Mouse (Mus musculus) cortical plate, adult 2 months (tissue): ENCODE measurements around the gene Sec14l2. TPM values are rescaled to one million over a fixed set of nuclear protein-coding genes. Genes with fewer than 3 reads are reported as not detected.
A peak's percentile ranks its signal among the peaks of the same experiment; 100 is the strongest.

Experiments
- H3K27ac ChIP-seq: fragments of 200-500 bp; 2 replicates; pipeline ENCODE4 v1.5.1; 2012; ENCODE audit warnings: low read length, control low read depth, inconsistent platforms; ENCODE audit not compliant: insufficient read depth
- H3K4me1 ChIP-seq: fragments of 200-500 bp; 2 replicates; pipeline ENCODE4 v1.6.1; 2011; ENCODE audit warnings: low read length; ENCODE audit not compliant: control insufficient read depth, insufficient read depth
- H3K4me3 ChIP-seq: fragments of 200-500 bp; 2 replicates; pipeline ENCODE4 v1.5.1; 2011; ENCODE audit warnings: mild to moderate bottlenecking, low read length, control low read depth; ENCODE audit not compliant: insufficient read depth
- CTCF ChIP-seq: fragments of 200-500 bp; IDR thresholded peaks from 2 replicates; pipeline ENCODE4 v1.5.1; 2011; ENCODE audit warnings: mild to moderate bottlenecking, control low read depth, low read length; ENCODE audit not compliant: insufficient read depth; ENCODE audit errors: extremely low read depth
- POLR2A ChIP-seq: fragments of 200-500 bp; IDR thresholded peaks from 2 replicates; pipeline ENCODE4 v1.6.1; 2011; ENCODE audit warnings: mild to moderate bottlenecking, low read length, control low read depth; ENCODE audit not compliant: insufficient read depth; ENCODE audit errors: extremely low read depth
- polyA plus RNA-seq: library from polyadenylated mRNA; depleted of rRNA; stranded (reverse); fragments of >200 nt; gene quantifications from 2 replicates; pipeline ENCODE4 v1.2.3, GENCODE M21; 2012; rRNA removed

Sec14l2 gene
- 40.1 and 42.9 TPM in 2 replicates for polyA plus RNA-seq

DNA sequence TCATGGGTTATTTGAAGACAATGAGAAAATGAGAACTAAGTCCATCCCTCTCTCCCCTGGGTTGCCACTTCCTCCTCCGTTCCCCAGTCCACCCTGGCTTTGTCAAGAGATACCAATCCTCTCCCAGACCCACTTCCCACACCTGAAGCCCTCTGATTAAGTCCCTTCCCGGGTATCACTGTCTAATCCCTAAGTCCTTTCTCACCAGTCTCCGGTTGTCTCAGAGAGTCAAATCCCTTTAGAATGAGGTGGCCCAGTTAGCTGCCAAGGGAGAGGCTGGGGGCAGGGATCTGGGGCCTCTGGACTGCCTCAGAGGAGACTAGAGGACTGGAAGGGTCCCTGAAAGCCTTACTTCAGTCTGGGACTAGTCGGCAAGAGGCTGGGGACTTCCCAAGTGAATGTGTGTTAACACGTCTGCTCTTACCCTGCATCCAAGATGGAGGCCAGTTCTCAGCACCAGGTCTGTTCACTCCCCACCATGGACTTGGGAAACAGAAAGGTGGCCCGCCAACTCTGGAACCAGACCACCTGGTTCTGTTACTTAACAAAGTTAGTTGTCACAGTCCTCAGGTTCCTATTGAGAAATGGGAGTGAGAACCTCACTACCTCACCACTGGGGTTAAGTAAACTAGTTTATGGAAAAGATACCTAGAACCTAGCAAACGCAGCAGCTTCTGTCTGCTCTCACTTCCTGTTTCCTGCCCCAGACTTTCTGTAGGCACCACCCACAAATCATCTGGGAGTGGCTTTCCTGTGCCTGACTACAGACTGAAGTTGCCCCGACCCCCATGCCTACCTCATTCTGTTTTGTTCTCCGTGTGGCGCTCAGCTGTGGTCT lies at the start of gene Sec14l2:
Sec14l2 (minus strand) TSS at position 674 of the 838 bp plus-strand sequence.
- no peak within 1 kb of the TSS for H3K27ac ChIP-seq
- no peak for TF ChIP-seq POLR2A
- TF ChIP-seq CTCF: no peak
- peaks cover 4% of the 10 kb centered on the region; the same call in 1 of the 2 replicates for H3K4me1 ChIP-seq
- no peak within 1 kb of the TSS for H3K4me3 ChIP-seq

DNA sequence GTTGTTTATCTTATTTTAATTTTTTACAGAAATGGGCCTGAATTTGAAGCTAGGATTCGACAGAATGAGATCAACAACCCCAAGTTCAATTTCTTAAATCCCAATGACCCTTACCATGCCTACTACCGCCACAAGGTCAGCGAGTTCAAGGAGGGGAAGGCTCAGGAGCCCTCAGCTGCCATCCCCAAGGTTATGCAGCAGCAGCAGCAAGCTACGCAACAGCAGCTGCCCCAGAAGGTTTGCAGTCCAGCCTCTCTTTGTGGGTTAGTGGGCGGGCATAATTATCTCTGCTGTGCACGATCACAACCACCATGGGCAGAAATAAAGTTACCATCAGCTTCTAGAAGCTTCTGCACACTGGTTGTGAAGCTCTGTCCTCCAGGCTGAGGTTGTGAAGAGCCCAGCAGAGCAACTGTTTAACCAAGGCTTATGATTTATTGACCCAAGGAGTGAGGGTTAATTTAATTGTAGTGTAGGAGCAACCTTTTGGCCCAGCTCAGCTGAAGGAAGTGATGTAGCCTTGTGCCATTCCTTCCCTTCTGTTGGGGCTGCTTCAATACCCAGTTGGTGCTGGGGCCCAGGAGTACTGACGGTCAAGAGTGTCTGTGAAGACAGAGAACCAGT lies 43.4 kb upstream of the Sec14l2 start:
- TF ChIP-seq POLR2A (no peak), CTCF (no peak)
- H3K4me3 ChIP-seq: no peak overlapping the region
- no peak overlapping the region for H3K27ac ChIP-seq
- H3K4me1 ChIP-seq: peaks cover 9% of the 10 kb centered on the region

DNA sequence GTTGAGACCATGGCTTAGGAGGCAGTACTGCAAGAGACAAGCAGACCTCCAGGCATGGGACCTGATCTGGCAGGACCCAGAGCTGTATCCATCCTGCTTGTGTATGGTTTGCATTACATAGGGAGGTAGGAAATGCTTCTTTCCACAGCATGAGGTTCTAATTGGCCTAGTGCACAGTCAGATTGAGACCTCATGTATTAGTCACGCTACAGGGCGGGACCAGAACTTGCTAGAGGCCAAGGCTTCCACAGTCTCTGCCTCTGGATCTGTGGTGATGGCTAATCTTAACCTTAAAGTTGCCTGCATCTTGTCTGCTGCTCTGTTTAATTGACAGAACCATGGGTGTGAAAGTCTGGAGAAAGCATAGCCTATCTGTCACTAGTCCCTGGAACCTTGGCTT lies 41.5 kb upstream of the Sec14l2 start:
- TF ChIP-seq POLR2A (no peak), CTCF (no peak)
- H3K27ac ChIP-seq: no peak overlapping the region
- no peak overlapping the region for H3K4me3 ChIP-seq
- peaks cover 13% of the 10 kb centered on the region for H3K4me1 ChIP-seq

GRCm38 (mm10) chr11:4160758-4161480 lies 37.7 kb upstream of the Sec14l2 start:
- H3K4me1 ChIP-seq: peaks cover 15% of the 10 kb centered on the region
- no peak overlapping the region for H3K27ac ChIP-seq
- H3K4me3 ChIP-seq: peak overlapping the region; percentile 71
- no peak for TF ChIP-seq POLR2A
- no peak for TF ChIP-seq CTCF

DNA sequence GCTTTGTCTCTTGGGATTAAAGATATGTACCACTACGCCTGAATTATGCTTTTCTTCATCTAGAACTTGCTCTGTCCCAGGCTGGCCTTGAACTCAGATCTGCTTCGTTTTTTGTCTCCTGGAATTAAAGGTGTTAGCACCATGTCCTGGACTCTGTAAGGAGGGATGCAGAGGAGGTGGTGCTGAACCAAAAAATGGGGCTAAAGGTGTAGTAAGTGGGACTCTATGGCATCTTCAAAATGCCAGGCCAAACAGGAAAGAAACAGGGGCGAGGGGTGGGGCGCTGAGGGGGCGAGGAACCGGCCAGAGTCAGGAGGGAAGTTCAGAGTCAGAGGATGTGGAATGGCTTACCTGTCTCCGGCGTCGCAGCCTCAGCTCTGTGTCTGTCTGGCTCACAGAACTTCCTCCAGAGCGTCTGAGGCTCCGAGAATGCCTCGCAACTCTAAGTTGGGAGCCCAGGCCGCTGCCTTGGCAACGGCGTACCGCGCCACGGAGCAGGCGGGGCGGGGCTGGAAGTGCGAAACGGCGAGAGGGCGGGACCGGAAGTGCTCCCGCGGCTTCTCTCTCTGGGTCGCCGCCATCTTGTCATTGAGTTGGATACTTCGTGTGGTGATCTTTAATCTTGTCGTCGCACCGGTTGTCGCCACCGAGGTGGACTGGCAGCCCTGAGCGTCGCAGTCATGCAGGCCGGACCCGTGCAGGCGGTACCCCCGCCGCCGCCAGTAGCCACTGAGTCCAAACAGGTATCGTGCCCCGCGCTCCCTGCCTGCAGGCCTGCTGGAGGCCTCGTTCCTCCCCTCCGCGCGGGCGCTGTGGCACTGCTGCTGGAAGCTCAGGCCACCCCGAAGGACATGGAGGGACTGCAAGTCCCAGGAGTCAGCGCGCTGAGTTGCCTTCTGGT lies 36.8 kb upstream of the Sec14l2 start, which contains the start of the genes Ccdc157 and Sf3a1:
Ccdc157 (minus strand) TSS at position 486 of the 901 bp plus-strand sequence.
Sf3a1 (plus strand) TSS at position 543 of the 901 bp plus-strand sequence.
- TF ChIP-seq POLR2A (peak; percentile 86), CTCF (no peak)
- Histone ChIP-seq H3K27ac (peak within 1 kb of the TSS; percentile 93), H3K4me3 (peak within 1 kb of the TSS; percentile 71), H3K4me1 (peaks cover 15% of the 10 kb centered on the region)

DNA sequence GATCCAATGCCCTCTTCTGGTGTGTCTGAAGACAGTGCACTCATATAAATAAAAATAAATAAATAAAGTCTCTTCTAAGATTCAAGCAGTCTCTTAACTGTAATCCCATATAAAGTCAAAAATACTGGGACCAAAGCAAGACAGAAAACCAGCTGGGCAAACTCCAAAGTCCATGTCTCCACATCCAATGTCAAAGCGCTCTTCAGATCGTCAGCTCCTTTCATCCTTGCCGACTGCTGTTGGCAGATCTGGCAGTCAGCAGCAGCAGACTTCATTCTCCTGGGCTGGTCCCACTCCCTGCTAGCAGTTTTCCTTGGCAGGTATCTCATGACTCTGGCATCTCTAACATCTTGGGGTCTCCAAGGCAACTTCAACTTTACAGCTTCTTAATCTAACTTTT lies 35.5 kb upstream of the Sec14l2 start:
- TF ChIP-seq POLR2A (no peak), CTCF (no peak)
- no peak overlapping the region for H3K4me3 ChIP-seq
- peaks cover 9% of the 10 kb centered on the region for H3K4me1 ChIP-seq
- H3K27ac ChIP-seq: no peak overlapping the region

- H3K27ac ChIP-seq: no peak overlapping the region
- peaks cover 2% of the 10 kb centered on the region for H3K4me1 ChIP-seq
- no peak overlapping the region for H3K4me3 ChIP-seq
- TF ChIP-seq CTCF (no peak), POLR2A (no peak)
Measured at GRCm38 (mm10) chr11:4155641-4156040, 32.4 kb upstream of the Sec14l2 start.

GRCm38 (mm10) chr11:4153694-4154093 lies 30.5 kb upstream of the Sec14l2 start:
- no peak overlapping the region for H3K4me3 ChIP-seq
- TF ChIP-seq POLR2A (no peak), CTCF (no peak)
- no peak overlapping the region for H3K27ac ChIP-seq
- H3K4me1 ChIP-seq: no peaks in the 10 kb centered on the region
